Mouse (Mus musculus) embryo, embryonic 10.5 days (tissue): ENCODE measurements around the gene Gm4969.
A peak's percentile ranks its signal among the peaks of the same experiment; 100 is the strongest.

Experiments used
- DNase-seq: peaks from one replicate; pipeline ENCODE4 v3.0.0-alpha.2; 2015; ENCODE audit warnings: low spot score

Gm4969 gene

GRCm38 (mm10) chr7:19136673-19137334 lies 18.6 kb upstream of the Gm4969 start:
- no peak for DNase-seq

GRCm38 (mm10) chr7:19136168-19136567 lies 18.0 kb upstream of the Gm4969 start:
- DNase-seq: no peak

GRCm38 (mm10) chr7:19131324-19131848 lies 13.2 kb upstream of the Gm4969 start:
- peak; percentile 98 for DNase-seq

- DNase-seq: peak; percentile 28
Observed at GRCm38 (mm10) chr7:19130657-19131056, 12.5 kb upstream of the Gm4969 start.

GRCm38 (mm10) chr7:19129396-19129795 lies 11.2 kb upstream of the Gm4969 start:
- DNase-seq: no peak

- DNase-seq: no peak
Observed at GRCm38 (mm10) chr7:19127744-19128143, 9.6 kb upstream of the Gm4969 start.

GRCm38 (mm10) chr7:19124713-19125112 lies 6.5 kb upstream of the Gm4969 start:
- no peak for DNase-seq

- DNase-seq: no peak
Observed at GRCm38 (mm10) chr7:19121686-19122085, 3.5 kb upstream of the Gm4969 start.

GRCm38 (mm10) chr7:19119631-19120429 lies 1.7 kb upstream of the Gm4969 start, which contains the start of gene Fbxo46:
TSS of gene Fbxo46 (plus strand) at chr7:19119859.
- peak; percentile 99 for DNase-seq

GRCm38 (mm10) chr7:19119083-19119482 lies 915 bp upstream of the Gm4969 start:
- DNase-seq: no peak

- DNase-seq: no peak
Observed at GRCm38 (mm10) chr7:19109565-19109964, 8.6 kb downstream of the Gm4969 start.

- DNase-seq: no peak
Observed at GRCm38 (mm10) chr7:19107436-19107835, 10.7 kb downstream of the Gm4969 start.

GRCm38 (mm10) chr7:19104486-19104885 lies 13.7 kb downstream of the Gm4969 start:
- DNase-seq: no peak

GRCm38 (mm10) chr7:19103741-19104140 lies 14.4 kb downstream of the Gm4969 start:
- DNase-seq: no peak

GRCm38 (mm10) chr7:19100290-19100689 lies 17.9 kb downstream of the Gm4969 start:
- no peak for DNase-seq

GRCm38 (mm10) chr7:19098811-19099210 lies 19.4 kb downstream of the Gm4969 start:
- no peak for DNase-seq

GRCm38 (mm10) chr7:19097863-19098262 lies 20.3 kb downstream of the Gm4969 start:
- DNase-seq: no peak

- DNase-seq: no peak
Observed at GRCm38 (mm10) chr7:19097217-19097616, 21.0 kb downstream of the Gm4969 start.

GRCm38 (mm10) chr7:19096421-19096976 lies 21.7 kb downstream of the Gm4969 start:
- no peak for DNase-seq

GRCm38 (mm10) chr7:19095751-19096110 lies 22.4 kb downstream of the Gm4969 start:
- peak; percentile 91 for DNase-seq

- peak; percentile 55 for DNase-seq
Observed at GRCm38 (mm10) chr7:19094826-19095750, 23.1 kb downstream of the Gm4969 start.

GRCm38 (mm10) chr7:19094471-19094825 lies 23.7 kb downstream of the Gm4969 start, which contains the start of gene Six5:
TSS of gene Six5 (plus strand) at chr7:19094594.
- DNase-seq: no peak
